Mouse (Mus musculus): Measurements from ENCODE around the gene Casp3. TPM values are rescaled to one million over a fixed set of nuclear protein-coding genes. Genes with fewer than 3 reads are reported as not detected.

Casp3 gene
- total RNA-seq (2014; rRNA removed) (22.5 and 22.7 TPM in 2 replicates), polyA plus RNA-seq (2012; rRNA removed) (5.9 and 6.1 TPM in 2 replicates)

GRCm38 (mm10) chr8:46616879-46617689 is at the start of gene Casp3, which contains the start of gene Primpol:
TSS of gene Casp3 (plus strand) at chr8:46617291.
TSS of gene Primpol (minus strand) at chr8:46617212.
- Histone ChIP-seq H3K4me3 (ENCODE audit: insufficient read depth, low read depth, low read length) (peak within 1 kb of the TSS; percentile 79), H3K9ac (ENCODE audit: low read depth, low read length) (peak within 1 kb of the TSS; percentile 85), H3K4me1 (ENCODE audit: control insufficient read depth, insufficient read depth, low read length) (peaks cover 10% of the 10 kb centered on the region; the same call in 1 of the 2 replicates), H3K36me3 (ENCODE audit: control insufficient read depth, insufficient read depth, low read length) (no peaks in the 10 kb centered on the region), H3K27me3 (ENCODE audit: control insufficient read depth, insufficient read depth, low read length) (no peaks in the 10 kb centered on the region), H3K27ac (replicated peaks; ENCODE audit: insufficient read depth, low read depth, low read length) (peak within 1 kb of the TSS; percentile 70), H3K79me2 (ENCODE audit: control insufficient read depth, insufficient read depth, low read length) (peaks cover 11% of the 10 kb centered on the region; the same call in 1 of the 2 replicates)
- peak; percentile 85 for DNase-seq (ENCODE audit: extremely low read depth, low read depth, low spot score)
- WGBS: under 1% methylated on average over 54 of the region's 54 CpGs
- TF ChIP-seq POLR2A (IDR thresholded peaks at IDR 0.05; ENCODE audit: extremely low read depth, insufficient read depth, low read length) (peak; percentile 96), CTCF (IDR thresholded peaks at IDR 0.05; ENCODE audit: low read depth, low read length) (no peak)

- no peak overlapping the region for H3K27ac ChIP-seq (replicated peaks; ENCODE audit: insufficient read depth, low read depth, low read length)
- TF ChIP-seq CTCF (IDR thresholded peaks at IDR 0.05; ENCODE audit: low read depth, low read length) (no peak), POLR2A (IDR thresholded peaks at IDR 0.05; ENCODE audit: extremely low read depth, insufficient read depth, low read length) (no peak)
- H3K4me1 ChIP-seq (ENCODE audit: control insufficient read depth, insufficient read depth, low read length): no peaks in the 10 kb centered on the region
- no peaks in the 10 kb centered on the region for H3K27me3 ChIP-seq (ENCODE audit: control insufficient read depth, insufficient read depth, low read length)
- H3K79me2 ChIP-seq (ENCODE audit: control insufficient read depth, insufficient read depth, low read length): no peaks in the 10 kb centered on the region
- H3K4me3 ChIP-seq (ENCODE audit: insufficient read depth, low read depth, low read length): no peak overlapping the region
- no peaks in the 10 kb centered on the region for H3K36me3 ChIP-seq (ENCODE audit: control insufficient read depth, insufficient read depth, low read length)
- DNase-seq (ENCODE audit: extremely low read depth, low read depth, low spot score): no peak
- WGBS: 97% methylated on average over 8 of the region's 8 CpGs
- H3K9ac ChIP-seq (ENCODE audit: low read depth, low read length): no peak overlapping the region
Measured at GRCm38 (mm10) chr8:46567946-46568345, 49.1 kb upstream of the Casp3 start.

- peak; percentile 22; the same call in 1 of the 2 replicates for TF ChIP-seq CTCF (IDR thresholded peaks at IDR 0.05; ENCODE audit: low read depth, low read length)
- TF ChIP-seq POLR2A (IDR thresholded peaks at IDR 0.05; ENCODE audit: extremely low read depth, insufficient read depth, low read length): no peak
- H3K27me3 ChIP-seq (ENCODE audit: control insufficient read depth, insufficient read depth, low read length): no peaks in the 10 kb centered on the region
- WGBS: 80% methylated on average over 2 of the region's 2 CpGs
- no peaks in the 10 kb centered on the region for H3K4me1 ChIP-seq (ENCODE audit: control insufficient read depth, insufficient read depth, low read length)
- DNase-seq (ENCODE audit: extremely low read depth, low read depth, low spot score): no peak
- H3K79me2 ChIP-seq (ENCODE audit: control insufficient read depth, insufficient read depth, low read length): no peaks in the 10 kb centered on the region
- no peak overlapping the region for H3K4me3 ChIP-seq (ENCODE audit: insufficient read depth, low read depth, low read length)
- no peak overlapping the region for H3K27ac ChIP-seq (replicated peaks; ENCODE audit: insufficient read depth, low read depth, low read length)
- H3K9ac ChIP-seq (ENCODE audit: low read depth, low read length): no peak overlapping the region
- H3K36me3 ChIP-seq (ENCODE audit: control insufficient read depth, insufficient read depth, low read length): no peaks in the 10 kb centered on the region
Measured at GRCm38 (mm10) chr8:46568942-46569341, 48.1 kb upstream of the Casp3 start.

GRCm38 (mm10) chr8:46569659-46570441 is 47.2 kb upstream of the Casp3 start:
- TF ChIP-seq CTCF (IDR thresholded peaks at IDR 0.05; ENCODE audit: low read depth, low read length): no peak
- TF ChIP-seq POLR2A (IDR thresholded peaks at IDR 0.05; ENCODE audit: extremely low read depth, insufficient read depth, low read length): no peak
- 88% methylated on average over 19 of the region's 19 CpGs for whole genome bisulfite sequencing
- no peaks in the 10 kb centered on the region for H3K27me3 ChIP-seq (ENCODE audit: control insufficient read depth, insufficient read depth, low read length)
- H3K79me2 ChIP-seq (ENCODE audit: control insufficient read depth, insufficient read depth, low read length): no peaks in the 10 kb centered on the region
- no peaks in the 10 kb centered on the region for H3K36me3 ChIP-seq (ENCODE audit: control insufficient read depth, insufficient read depth, low read length)
- no peak for DNase-seq (ENCODE audit: extremely low read depth, low read depth, low spot score)
- no peaks in the 10 kb centered on the region for H3K4me1 ChIP-seq (ENCODE audit: control insufficient read depth, insufficient read depth, low read length)
- H3K27ac ChIP-seq (replicated peaks; ENCODE audit: insufficient read depth, low read depth, low read length): no peak overlapping the region
- no peak overlapping the region for H3K4me3 ChIP-seq (ENCODE audit: insufficient read depth, low read depth, low read length)
- no peak overlapping the region for H3K9ac ChIP-seq (ENCODE audit: low read depth, low read length)

GRCm38 (mm10) chr8:46570673-46571072 is 46.4 kb upstream of the Casp3 start:
- no peak for DNase-seq (ENCODE audit: extremely low read depth, low read depth, low spot score)
- Histone ChIP-seq H3K4me3 (ENCODE audit: insufficient read depth, low read depth, low read length) (no peak overlapping the region), H3K27me3 (ENCODE audit: control insufficient read depth, insufficient read depth, low read length) (no peaks in the 10 kb centered on the region), H3K4me1 (ENCODE audit: control insufficient read depth, insufficient read depth, low read length) (no peaks in the 10 kb centered on the region), H3K36me3 (ENCODE audit: control insufficient read depth, insufficient read depth, low read length) (no peaks in the 10 kb centered on the region), H3K9ac (ENCODE audit: low read depth, low read length) (no peak overlapping the region), H3K27ac (replicated peaks; ENCODE audit: insufficient read depth, low read depth, low read length) (no peak overlapping the region), H3K79me2 (ENCODE audit: control insufficient read depth, insufficient read depth, low read length) (no peaks in the 10 kb centered on the region)
- WGBS: 93% methylated on average over 8 of the region's 14 CpGs
- TF ChIP-seq CTCF (IDR thresholded peaks at IDR 0.05; ENCODE audit: low read depth, low read length) (no peak), POLR2A (IDR thresholded peaks at IDR 0.05; ENCODE audit: extremely low read depth, insufficient read depth, low read length) (no peak)

Measured in liver, adult 2 months (tissue).